Mouse (Mus musculus) midbrain, postnatal 0 days (tissue): ENCODE data around the gene Lrrc61. TPM values are rescaled to one million over a fixed set of nuclear protein-coding genes. Genes with fewer than 3 reads are reported as not detected.

ENCODE experiments used
- ATAC-seq: fragments of 200-750 bp; cut with Nextera tagmentation; 2 replicates; pipeline ENCODE4 v1.8.0; 2017; ENCODE audit warnings: moderate number of reproducible peaks, mild to moderate bottlenecking, moderate TSS enrichment, moderate library complexity; ENCODE audit not compliant: low FRiP score
- DNase-seq: peaks from one replicate; pipeline ENCODE4 v3.0.0-alpha.2; 2015; ENCODE audit warnings: low spot score
- H3K27ac ChIP-seq: fragments of 300-500 bp; sonication (generic); 2 replicates; pipeline ENCODE4 v1.5.1; 2014; ENCODE audit warnings: low read depth, mild to moderate bottlenecking, low read length, mixed read lengths
- H3K27me3 ChIP-seq: fragments of 300-500 bp; sonication (generic); 2 replicates; pipeline ENCODE4 v1.6.1; 2014; ENCODE audit warnings: low read length, control low read depth, mixed read lengths; ENCODE audit not compliant: insufficient read depth
- H3K36me3 ChIP-seq: fragments of 300-500 bp; sonication (generic); 2 replicates; pipeline ENCODE4 v1.6.1; 2014; ENCODE audit warnings: low read length, control low read depth, mixed read lengths; ENCODE audit not compliant: insufficient read depth
- H3K4me1 ChIP-seq: fragments of 300-500 bp; sonication (generic); 2 replicates; pipeline ENCODE4 v1.6.1; 2014; ENCODE audit warnings: mild to moderate bottlenecking, control low read depth, antibody characterized with exemption, low read length, mixed read lengths; ENCODE audit not compliant: insufficient read depth
- H3K4me2 ChIP-seq: fragments of 300-500 bp; sonication (generic); 2 replicates; pipeline ENCODE4 v1.6.1; 2014; ENCODE audit warnings: low read depth, mild to moderate bottlenecking, low read length, mixed read lengths; ENCODE audit not compliant: poor library complexity, severe bottlenecking
- H3K4me3 ChIP-seq: fragments of 300-500 bp; sonication (generic); 2 replicates; pipeline ENCODE4 v1.5.1; 2014; ENCODE audit warnings: low read depth, mild to moderate bottlenecking, low read length, moderate library complexity
- H3K9ac ChIP-seq: fragments of 300-500 bp; sonication (generic); replicated peaks from 2 replicates; pipeline ENCODE4 v1.6.1; 2014; ENCODE audit warnings: mild to moderate bottlenecking, low read length, moderate library complexity, mixed read lengths; ENCODE audit not compliant: poor library complexity, severe bottlenecking
- H3K9me3 ChIP-seq: fragments of 300-500 bp; sonication (generic); 2 replicates; pipeline ENCODE4 v1.6.1; 2016; ENCODE audit warnings: low read length, control low read depth
- CTCF ChIP-seq: IDR thresholded peaks from 2 replicates; pipeline ENCODE4 v1.5.1; 2016; ENCODE audit warnings: antibody characterized with exemption, mild to moderate bottlenecking
- WGBS: fragments of 180-500 bp; shearing (Covaris S2); extraction: QIAGEN DNeasy Blood & Tissue Kit; methylation state at CpG from one replicate; pipeline ENCODE4 v1.1.7; 2014; 5-methylcytosine and 5-hydroxymethylcytosine counted together
- polyA plus RNA-seq: library from polyadenylated mRNA; unstranded; fragments of >200 nt; fragmentation: Nextera tagmentation; extraction: Ambion mirVana; gene quantifications from 2 replicates; pipeline ENCODE4 v1.2.1, GENCODE M21; 2015
- total RNA-seq: library from RNA; depleted of rRNA; stranded (reverse); fragments of >200 nt; gene quantifications from 2 replicates; pipeline ENCODE4 v1.2.3, GENCODE M21; 2014; rRNA removed

The Lrrc61 gene
- total and polyA plus RNA-seq, 2 experiments from 2014 or later, result 23.3 to 82.4 TPM

DNA sequence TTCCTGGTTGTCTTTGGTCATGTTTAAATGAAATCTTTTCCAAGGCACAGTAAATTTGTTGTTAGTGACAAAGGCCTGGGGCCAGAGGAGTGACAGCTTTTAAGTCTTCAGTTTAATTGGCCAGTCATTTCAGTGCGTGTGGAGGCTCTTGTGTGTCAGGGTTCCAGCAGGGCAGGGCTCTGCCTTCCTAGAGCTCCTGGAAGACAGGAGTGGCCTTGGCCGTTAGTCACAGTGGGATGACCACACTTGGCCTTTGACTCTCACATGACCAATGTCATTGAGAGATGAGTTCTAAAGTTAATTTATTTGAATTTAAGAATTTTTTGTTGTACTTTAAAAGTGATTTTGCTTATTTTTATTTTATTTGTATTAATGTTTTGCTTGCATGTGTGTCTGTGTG, 53.5 kb downstream of the Lrrc61 start:
- no peak for TF ChIP-seq CTCF
- no peak for ATAC-seq

DNA sequence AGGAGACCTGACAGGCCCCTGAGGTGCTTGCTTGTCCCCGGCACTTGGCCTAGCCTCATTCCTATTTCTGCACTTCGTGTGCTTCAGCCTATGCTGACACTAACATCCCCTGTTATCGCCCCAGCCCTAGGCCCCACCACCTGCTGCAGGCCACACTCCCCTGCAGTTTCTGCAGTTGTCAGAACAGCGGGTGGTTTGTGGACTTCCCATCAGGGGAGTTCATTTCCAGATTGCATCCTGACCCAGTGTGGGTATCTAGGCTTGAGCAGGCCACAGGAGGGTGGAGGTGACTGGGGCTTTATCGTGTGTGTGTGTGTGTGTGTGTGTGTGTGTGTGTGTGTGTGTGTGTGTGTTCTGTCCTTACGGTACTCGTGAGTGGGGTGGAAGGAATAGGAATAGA, 54.9 kb downstream of the Lrrc61 start:
- Histone ChIP-seq H3K27ac (no peak overlapping the region), H3K36me3 (peaks cover 9% of the 10 kb centered on the region), H3K9me3 (no peaks in the 10 kb centered on the region), H3K4me3 (no peak overlapping the region), H3K4me1 (no peaks in the 10 kb centered on the region), H3K9ac (no peak overlapping the region), H3K27me3 (no peaks in the 10 kb centered on the region), H3K4me2 (no peak overlapping the region)
- ATAC-seq (no peak), DNase-seq (no peak)
- TF ChIP-seq CTCF, result no peak
- WGBS, result 64% methylated on average over 7 of the region's 7 CpGs

More for the DNA sequence above, 53.5 kb downstream of the Lrrc61 start:
- Histone ChIP-seq H3K27me3 (no peaks in the 10 kb centered on the region), H3K9ac (no peak overlapping the region), H3K4me1 (no peaks in the 10 kb centered on the region), H3K9me3 (no peaks in the 10 kb centered on the region), H3K36me3 (no peaks in the 10 kb centered on the region), H3K27ac (no peak overlapping the region), H3K4me2 (no peak overlapping the region), H3K4me3 (no peak overlapping the region)
- 64% methylated on average over 2 of the region's 2 CpGs for WGBS
- DNase-seq, result no peak

DNA sequence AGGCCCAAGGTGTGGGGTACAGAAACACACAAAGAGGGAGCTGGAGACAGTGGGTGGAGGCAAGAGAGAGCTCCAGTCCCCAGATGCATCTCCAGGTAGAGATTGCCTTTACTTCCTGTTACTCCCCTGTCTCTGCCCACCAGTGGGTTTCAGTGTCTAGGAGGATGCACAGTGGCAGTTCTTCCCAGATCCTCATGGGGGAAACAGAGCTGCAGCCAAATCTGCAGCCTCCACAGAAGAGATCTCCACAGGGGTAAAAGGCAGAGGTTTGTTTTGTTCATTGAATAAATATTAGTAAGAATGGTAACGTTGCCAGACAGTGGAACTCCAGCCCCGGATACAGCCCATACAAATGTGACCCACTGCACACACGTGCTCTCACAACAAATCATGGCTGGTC, 56.1 kb downstream of the Lrrc61 start:
- no peaks in the 10 kb centered on the region for H3K27me3 ChIP-seq
- 75% methylated on average over 3 of the region's 3 CpGs for WGBS
- no peak overlapping the region for H3K4me3 ChIP-seq
- no peak overlapping the region for H3K9ac ChIP-seq
- no peaks in the 10 kb centered on the region for H3K9me3 ChIP-seq
- no peaks in the 10 kb centered on the region for H3K4me1 ChIP-seq
- no peak for DNase-seq
- peaks cover 12% of the 10 kb centered on the region for H3K36me3 ChIP-seq
- no peak for ATAC-seq
- peak; percentile 42 for TF ChIP-seq CTCF
- H3K27ac ChIP-seq, result no peak overlapping the region
- H3K4me2 ChIP-seq, result no peak overlapping the region

DNA sequence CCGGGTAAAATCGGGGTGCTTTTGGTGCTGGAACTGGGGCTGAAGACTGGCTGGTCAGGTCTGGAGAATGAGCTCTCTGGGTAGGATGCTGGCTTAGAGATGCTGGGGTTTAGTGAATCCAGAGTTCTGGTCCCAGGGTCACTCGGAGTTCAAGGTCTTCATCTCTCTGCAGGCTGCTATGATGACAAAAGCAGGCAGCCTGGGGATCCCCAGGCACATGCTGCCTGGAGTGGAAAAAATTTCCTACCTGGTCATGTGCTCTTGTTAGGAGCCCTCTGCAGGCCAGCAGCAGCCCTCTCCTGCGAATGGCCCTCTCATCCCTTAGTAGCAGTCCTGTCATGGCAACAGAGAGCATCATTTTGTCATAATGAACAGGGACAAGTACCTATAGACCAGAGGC, 58.9 kb downstream of the Lrrc61 start:
- Histone ChIP-seq H3K4me2 (no peak overlapping the region), H3K9me3 (no peaks in the 10 kb centered on the region), H3K27ac (no peak overlapping the region), H3K27me3 (no peaks in the 10 kb centered on the region), H3K9ac (no peak overlapping the region), H3K36me3 (peaks cover 12% of the 10 kb centered on the region), H3K4me3 (no peak overlapping the region), H3K4me1 (no peaks in the 10 kb centered on the region)
- ATAC-seq (no peak), DNase-seq (no peak)
- TF ChIP-seq CTCF, result no peak
- WGBS, result 89% methylated on average over 4 of the region's 4 CpGs

DNA sequence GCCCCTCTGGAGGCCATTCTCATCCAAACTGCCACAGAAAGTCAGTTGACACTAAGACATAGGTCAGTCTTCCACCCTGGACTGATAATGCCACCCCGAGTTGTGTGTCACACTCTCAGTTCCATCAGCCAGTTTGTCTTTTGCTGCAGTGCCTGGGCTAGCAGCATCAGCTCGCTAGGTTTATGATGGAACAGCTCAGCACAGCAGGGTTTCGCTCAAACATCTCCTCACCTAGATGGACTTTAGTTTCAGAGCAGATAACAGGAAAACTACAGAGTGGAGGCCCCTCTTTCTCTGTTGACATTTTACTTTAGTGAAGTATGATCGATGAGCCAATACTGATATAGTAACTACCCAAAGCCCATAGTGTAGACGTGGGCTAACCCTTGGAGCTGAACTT, 60.2 kb downstream of the Lrrc61 start:
- H3K4me3 ChIP-seq, result no peak overlapping the region
- no peak for DNase-seq
- H3K27me3 ChIP-seq, result no peaks in the 10 kb centered on the region
- no peak overlapping the region for H3K27ac ChIP-seq
- H3K4me2 ChIP-seq, result no peak overlapping the region
- TF ChIP-seq CTCF, result no peak
- WGBS, result 96% methylated on average over 5 of the region's 5 CpGs
- H3K36me3 ChIP-seq, result peaks cover 20% of the 10 kb centered on the region
- H3K9me3 ChIP-seq, result no peaks in the 10 kb centered on the region
- no peak for ATAC-seq
- no peaks in the 10 kb centered on the region for H3K4me1 ChIP-seq
- no peak overlapping the region for H3K9ac ChIP-seq

DNA sequence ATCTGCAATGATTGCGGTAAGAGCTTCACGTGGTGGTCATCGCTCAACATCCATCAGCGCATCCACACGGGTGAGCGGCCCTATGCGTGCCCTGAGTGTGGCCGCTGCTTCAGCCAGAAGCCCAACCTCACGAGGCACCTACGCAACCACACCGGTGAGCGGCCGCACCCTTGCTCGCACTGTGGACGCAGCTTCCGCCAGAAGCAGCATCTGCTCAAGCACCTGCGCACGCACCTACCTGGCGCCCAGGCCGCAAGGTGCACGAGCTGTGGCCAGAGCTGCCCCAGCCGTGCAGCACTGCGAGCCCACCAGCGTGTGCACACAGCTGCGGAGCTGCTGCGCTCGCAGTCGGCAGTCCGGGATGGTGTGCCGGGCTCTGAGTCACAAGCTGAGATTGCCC, 65.4 kb downstream of the Lrrc61 start:
- DNase-seq (no peak), ATAC-seq (no peak)
- Histone ChIP-seq H3K36me3 (peaks cover 22% of the 10 kb centered on the region), H3K4me2 (no peak overlapping the region), H3K9ac (no peak overlapping the region), H3K27me3 (no peaks in the 10 kb centered on the region), H3K9me3 (no peaks in the 10 kb centered on the region), H3K4me3 (no peak overlapping the region), H3K27ac (no peak overlapping the region), H3K4me1 (no peaks in the 10 kb centered on the region)
- WGBS, result 98% methylated on average over 30 of the region's 30 CpGs
- TF ChIP-seq CTCF, result no peak

Other genes with a start within 250 kb of the Lrrc61 start
- 44.0 and 44.8 TPM in 2 replicates for gene Krba1, start 159.2 kb upstream of the Lrrc61 start, total RNA-seq
- gene Krba1, start 159.2 kb upstream of the Lrrc61 start, polyA plus RNA-seq, result 20.8 and 20.9 TPM in 2 replicates
- 28.0 and 43.0 TPM in 2 replicates for gene Zfp467, start 109.0 kb upstream of the Lrrc61 start, total RNA-seq
- gene Zfp467, start 109.0 kb upstream of the Lrrc61 start, polyA plus RNA-seq, result 41.7 and 44.6 TPM in 2 replicates
- gene Sspo, start 106.6 kb upstream of the Lrrc61 start, total RNA-seq, result 4.6 and 7.3 TPM in 2 replicates
- gene Sspo, start 106.6 kb upstream of the Lrrc61 start, polyA plus RNA-seq, result 0.67 and 1.2 TPM in 2 replicates
- 398 and 447 TPM in 2 replicates for gene Atp6v0e2, start 17.2 kb upstream of the Lrrc61 start, total RNA-seq
- gene Atp6v0e2, start 17.2 kb upstream of the Lrrc61 start, polyA plus RNA-seq, result 497 and 556 TPM in 2 replicates
- 4.6 and 6.6 TPM in 2 replicates for gene Rarres2, start 18.0 kb downstream of the Lrrc61 start, total RNA-seq
- 7.4 and 10.6 TPM in 2 replicates for gene Rarres2, start 18.0 kb downstream of the Lrrc61 start, polyA plus RNA-seq
- not detected in 2 replicates for gene Gm45021, start 34.8 kb downstream of the Lrrc61 start, total RNA-seq
- gene Gm45021, start 34.8 kb downstream of the Lrrc61 start, polyA plus RNA-seq, result not detected in 2 replicates
- gene Repin1, start 39.1 kb downstream of the Lrrc61 start, total RNA-seq, result 76.5 and 91.5 TPM in 2 replicates
- gene Repin1, start 39.1 kb downstream of the Lrrc61 start, polyA plus RNA-seq, result 41.2 and 42.8 TPM in 2 replicates
- not detected in 2 replicates for gene Gm44965, start 39.1 kb downstream of the Lrrc61 start, total RNA-seq
- gene Gm44965, start 39.1 kb downstream of the Lrrc61 start, polyA plus RNA-seq, result 0.75 and 1.7 TPM in 2 replicates
- 8.6 and 9.5 TPM in 2 replicates for gene Zfp775, start 47.3 kb downstream of the Lrrc61 start, total RNA-seq
- 8.6 and 9.5 TPM in 2 replicates for gene Zfp775, start 47.3 kb downstream of the Lrrc61 start, polyA plus RNA-seq
- gene AI854703, start 72.0 kb downstream of the Lrrc61 start, total RNA-seq, result 51.7 and 57.1 TPM in 2 replicates
- gene AI854703, start 72.0 kb downstream of the Lrrc61 start, polyA plus RNA-seq, result 28.5 and 30.2 TPM in 2 replicates
- 0.60 and 0.76 TPM in 2 replicates for gene Gimap8, start 92.4 kb downstream of the Lrrc61 start, total RNA-seq
- gene Gimap8, start 92.4 kb downstream of the Lrrc61 start, polyA plus RNA-seq, result 0.45 and 0.53 TPM in 2 replicates
- gene Gimap9, start 121.3 kb downstream of the Lrrc61 start, total RNA-seq, result 0.55 and 0.71 TPM in 2 replicates
- 1.1 TPM in 2 replicates for gene Gimap9, start 121.3 kb downstream of the Lrrc61 start, polyA plus RNA-seq
- 0.66 and 0.77 TPM in 2 replicates for gene Gimap4, start 129.8 kb downstream of the Lrrc61 start, total RNA-seq
- 0.25 and 0.48 TPM in 2 replicates for gene Gimap4, start 129.8 kb downstream of the Lrrc61 start, polyA plus RNA-seq
- gene Gimap6, start 153.4 kb downstream of the Lrrc61 start, total RNA-seq, result 3.0 and 6.1 TPM in 2 replicates
- 5.4 and 5.7 TPM in 2 replicates for gene Gimap6, start 153.4 kb downstream of the Lrrc61 start, polyA plus RNA-seq
- not detected in 2 replicates for gene Gm28053, start 163.8 kb downstream of the Lrrc61 start, total RNA-seq
- gene Gm28053, start 163.8 kb downstream of the Lrrc61 start, polyA plus RNA-seq, result not detected in 2 replicates
- gene Gimap7, start 163.8 kb downstream of the Lrrc61 start, total RNA-seq, result not detected in 2 replicates
- gene Gimap7, start 163.8 kb downstream of the Lrrc61 start, polyA plus RNA-seq, result not detected in 2 replicates
- gene Gimap1, start 184.3 kb downstream of the Lrrc61 start, total RNA-seq, result 1.6 and 2.1 TPM in 2 replicates
- gene Gimap1, start 184.3 kb downstream of the Lrrc61 start, polyA plus RNA-seq, result 2.9 and 4.0 TPM in 2 replicates
- gene Gimap5, start 191.4 kb downstream of the Lrrc61 start, total RNA-seq, result 0.33 and 0.38 TPM in 2 replicates
- gene Gimap5, start 191.4 kb downstream of the Lrrc61 start, polyA plus RNA-seq, result 1.3 and 1.4 TPM in 2 replicates
- not detected in 2 replicates for gene Gimap3, start 216.1 kb downstream of the Lrrc61 start, total RNA-seq
- gene Gimap3, start 216.1 kb downstream of the Lrrc61 start, polyA plus RNA-seq, result not detected in 2 replicates